Mouse (Mus musculus) left cerebral cortex, adult 9 months (tissue): Measurements from ENCODE around the gene Bcan.
A peak's percentile ranks its signal among the peaks of the same experiment; 100 is the strongest.

ENCODE experiments used
- DNase-seq, 2 experiments: peaks; one replicate each; pipeline ENCODE4 v3.0.0; 2022; ENCODE audit warnings: low spot score in 2 of 2

The Bcan gene

DNA sequence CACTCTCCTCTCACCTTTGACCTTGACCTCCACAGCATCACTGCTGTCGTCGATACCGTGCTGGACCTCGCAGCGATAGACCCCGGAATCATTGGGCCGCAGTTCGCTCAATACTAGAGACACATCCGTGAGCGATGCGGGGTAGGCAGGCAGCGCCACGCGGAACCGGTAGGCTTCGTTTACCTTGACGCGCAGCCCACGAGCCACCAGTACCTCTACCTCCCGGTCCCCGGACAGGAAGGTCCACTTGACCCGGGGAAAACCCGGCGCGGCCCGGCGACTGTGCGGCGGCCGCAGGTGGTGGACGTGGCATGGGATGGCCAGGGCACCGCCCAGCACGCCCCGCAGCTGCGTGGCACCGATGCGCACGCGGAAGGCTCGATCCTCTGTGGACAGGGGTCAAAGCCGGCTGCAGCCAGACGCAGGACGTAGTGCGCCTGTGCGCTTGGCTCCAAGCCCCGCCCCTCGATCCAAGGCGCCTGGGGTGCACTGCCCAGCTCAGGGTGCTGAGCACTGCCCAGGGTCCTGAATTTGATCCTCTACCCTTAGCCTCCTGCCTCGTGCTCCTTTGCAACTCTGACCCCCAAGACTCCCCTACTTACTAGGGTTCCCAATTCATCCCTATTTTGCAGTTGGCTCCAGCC is 2.9 kb downstream of the Bcan start:
- DNase-seq: no peak

DNA sequence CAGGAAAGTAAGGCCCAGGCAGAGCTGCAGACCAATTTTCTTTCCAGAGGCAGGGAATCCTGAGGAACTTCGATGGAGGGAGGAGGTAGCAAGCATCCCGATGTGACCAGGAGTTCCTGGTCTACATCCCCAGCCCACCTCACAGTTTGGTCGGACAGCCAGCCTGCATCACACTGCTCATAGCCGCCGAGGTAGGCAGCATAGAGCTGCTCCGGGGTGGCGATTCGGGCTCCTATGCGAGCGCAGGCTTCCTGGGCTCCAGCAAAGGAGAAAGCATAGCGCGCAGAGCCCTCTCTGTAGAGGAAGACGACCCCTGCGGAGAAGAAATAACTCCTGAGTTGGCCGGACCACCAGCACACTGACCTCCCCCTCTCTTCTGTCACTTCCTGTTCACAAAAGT is 3.6 kb downstream of the Bcan start:
- no peak for DNase-seq

DNA sequence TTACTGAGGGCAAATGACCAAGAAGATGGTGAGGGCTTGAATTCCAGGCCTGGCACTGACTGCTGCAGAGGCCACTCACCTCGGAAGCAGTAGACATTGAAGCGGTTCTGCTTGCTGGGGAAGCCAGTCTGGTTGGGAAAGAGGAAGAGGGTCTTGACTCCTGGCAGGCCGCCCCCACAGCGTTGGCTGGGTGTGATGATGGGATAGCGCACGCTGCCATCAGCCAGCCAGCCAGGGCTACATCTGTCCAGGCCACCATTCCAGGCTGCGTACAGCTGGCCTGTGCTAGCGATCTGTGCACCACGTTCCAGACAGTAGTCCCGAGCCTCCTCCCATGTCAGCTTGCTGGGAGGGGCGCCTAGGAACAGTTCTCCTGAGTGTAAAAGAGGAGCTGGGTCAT is 4.7 kb downstream of the Bcan start:
- DNase-seq: no peak

DNA sequence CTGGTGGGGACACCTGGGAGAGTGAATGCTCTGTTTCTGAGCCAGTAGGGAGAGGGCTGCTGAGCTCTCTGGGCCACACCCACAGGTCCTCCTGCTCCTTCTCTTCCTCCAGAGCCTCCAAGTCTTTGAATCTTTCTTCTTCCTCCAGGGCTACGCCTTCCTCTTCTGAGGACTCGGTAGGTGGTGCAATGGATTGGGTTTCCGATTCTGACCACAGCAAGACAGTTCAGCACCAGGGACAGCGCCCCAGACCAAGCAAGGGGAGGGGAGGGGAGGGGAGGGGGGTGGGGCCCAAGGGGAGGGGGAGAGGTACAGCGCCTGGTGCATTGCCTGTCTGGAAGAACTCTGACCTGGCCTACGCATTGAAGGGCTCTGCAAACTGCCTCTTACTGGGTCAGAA is 6.6 kb downstream of the Bcan start:
- no peak for DNase-seq

DNA sequence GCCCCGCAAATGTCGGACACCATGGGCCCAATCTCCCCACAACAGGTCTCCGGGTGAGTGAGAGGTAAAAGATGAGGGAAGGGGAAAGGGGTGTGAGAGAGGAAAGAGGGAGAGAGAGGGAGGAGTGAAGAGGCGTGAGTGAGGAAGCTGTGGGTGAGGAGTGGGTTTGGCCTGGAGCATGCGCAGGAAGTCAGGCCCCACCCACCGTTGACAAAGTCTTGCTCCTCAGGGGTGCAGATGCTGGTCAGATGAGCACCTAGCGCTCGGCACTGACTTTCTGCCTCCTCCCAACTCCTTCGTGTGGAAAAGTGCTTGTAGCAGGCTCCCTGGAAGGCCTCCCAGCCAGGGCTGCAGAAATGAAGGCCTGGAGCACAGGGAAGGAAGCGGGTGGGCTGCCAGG is 10.1 kb downstream of the Bcan start:
- no peak for DNase-seq

DNA sequence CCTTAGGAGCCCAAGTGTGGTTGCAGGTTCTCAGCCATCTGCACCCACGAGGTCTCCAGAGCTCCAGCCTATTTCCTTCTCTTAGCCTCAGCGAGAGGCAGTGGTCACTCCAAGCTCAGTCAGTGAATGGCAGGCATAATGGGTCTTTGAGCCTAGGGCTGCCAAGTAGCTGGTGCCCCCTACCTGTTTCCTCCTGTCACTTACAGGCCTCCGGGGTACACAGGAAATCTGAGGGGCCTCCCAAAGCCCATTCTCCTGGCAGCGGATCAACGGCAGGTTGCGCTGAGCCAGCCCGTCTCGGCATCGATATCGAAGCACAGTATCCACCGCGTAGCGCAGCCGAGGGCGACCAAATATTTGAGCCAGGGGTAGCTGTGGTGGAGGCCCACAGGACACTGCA is 12.0 kb downstream of the Bcan start:
- DNase-seq: no peak

DNA sequence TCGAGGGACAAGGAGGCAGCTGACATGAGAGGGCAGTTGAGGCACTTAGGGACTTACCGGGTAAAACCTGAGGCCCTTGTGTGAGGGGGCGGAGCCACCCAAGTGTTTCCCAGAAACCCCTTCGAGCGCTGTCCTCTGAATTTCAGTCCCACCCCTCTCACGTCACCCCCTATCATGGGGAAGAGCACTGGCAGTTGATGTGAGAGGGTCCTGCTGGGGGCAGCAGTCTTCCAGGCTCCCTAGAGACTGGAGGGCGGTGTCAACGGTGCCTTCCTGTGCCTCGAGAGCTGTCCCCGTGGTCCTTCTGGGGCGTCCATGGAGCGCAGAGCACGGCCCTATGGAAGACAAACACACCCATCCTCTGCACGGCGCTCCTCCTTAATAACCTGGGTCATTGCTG is 12.4 kb downstream of the Bcan start:
- DNase-seq: no peak

DNA sequence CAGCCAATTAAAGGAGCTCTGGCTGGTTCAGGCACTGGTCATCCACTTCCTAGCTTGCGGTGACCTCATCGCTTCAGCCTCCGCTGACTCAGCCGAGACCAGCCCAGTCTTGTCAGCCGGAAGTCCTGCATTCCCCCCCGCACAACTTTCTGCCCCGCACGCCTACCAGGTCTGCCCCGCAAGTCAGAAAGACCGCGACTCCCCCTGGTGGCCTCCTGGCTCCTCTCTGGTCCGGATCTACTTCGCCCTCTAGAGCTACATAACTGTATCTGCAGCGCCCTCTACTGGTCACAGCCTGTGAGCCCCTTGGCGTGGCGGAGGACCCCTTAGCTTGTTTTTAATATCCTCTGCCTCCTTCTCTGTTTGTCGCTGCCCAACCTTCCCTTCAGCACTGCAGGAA is 13.2 kb downstream of the Bcan start:
- peak; percentile 52 to 94 for DNase-seq

DNA sequence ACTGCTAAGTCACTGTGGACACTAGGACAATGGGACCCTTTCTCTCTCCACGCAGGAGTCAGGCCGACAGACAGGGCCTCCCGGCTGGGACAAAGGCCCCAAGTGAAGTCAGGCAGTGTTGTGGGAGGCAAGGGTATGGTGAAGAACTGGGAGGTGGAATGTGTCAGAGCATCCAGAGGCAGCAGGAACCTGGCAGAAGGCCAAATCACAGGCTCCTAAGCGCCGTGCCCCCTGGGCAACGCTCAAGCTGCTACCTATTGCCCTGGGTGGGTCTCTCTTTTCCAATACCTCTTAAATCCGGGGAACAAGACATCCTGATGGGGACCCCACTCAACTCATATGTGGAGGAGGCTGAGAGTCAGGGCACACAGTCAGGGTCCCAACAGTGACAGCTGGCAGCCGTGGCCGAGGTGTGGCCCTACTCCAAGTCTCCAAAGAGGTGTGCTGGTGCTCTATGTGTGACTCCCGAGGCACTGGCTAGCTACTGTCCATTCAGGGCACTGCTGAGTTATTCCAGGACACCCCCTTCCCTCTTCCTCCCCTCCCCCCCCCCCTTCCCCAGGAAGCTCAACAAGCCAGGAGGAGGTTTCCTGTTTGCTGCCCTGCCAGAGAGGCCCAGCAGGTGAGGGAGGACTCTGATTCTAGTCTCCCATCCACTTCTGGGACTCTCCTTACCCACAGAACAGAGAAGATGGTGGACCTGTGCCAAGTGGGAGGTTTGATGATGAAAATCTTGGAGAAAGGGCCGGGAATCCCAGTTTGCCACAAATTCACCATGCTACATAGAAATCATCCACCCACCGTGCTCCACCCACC is 14.3 kb downstream of the Bcan start:
- no peak for DNase-seq

DNA sequence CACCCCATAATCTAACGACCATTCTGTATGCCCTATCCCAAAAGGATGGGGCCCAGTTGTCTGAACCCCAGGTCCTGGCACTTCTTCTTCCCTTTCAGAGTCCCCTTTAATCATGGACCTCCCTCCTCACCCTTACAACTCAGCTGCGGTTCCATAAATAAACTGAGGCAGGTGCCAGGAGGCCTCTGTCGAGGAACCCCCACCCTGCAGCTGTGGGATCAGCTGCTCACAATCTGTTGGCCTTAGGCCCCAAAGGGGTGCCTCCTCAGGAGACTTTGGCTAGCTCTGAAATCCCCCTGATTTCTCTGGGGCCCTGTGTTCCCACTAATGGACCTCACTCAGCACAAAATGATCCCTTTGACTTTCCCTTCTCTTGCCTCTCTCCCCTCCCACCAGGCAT is 15.9 kb downstream of the Bcan start:
- no peak for DNase-seq

DNA sequence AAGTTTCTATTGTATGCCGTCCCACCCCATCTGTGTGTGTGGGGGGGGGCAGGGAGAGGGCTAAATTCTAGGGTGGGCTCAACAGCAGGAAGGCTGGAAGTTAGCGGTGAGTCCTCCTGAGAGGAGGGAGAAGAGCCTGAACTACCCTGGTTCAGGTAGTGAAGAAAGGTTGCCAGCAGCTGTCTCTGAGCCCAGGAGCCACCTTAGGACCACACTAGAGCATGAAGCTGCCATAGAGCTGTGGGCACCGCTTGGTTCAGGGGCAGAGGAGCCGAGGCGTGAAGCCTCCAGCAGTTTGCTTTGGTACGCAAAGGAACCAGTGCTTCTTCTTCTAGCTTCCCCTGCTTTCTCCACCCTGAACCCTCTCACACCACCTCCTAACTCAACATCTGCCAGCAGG is 16.4 kb downstream of the Bcan start:
- DNase-seq: no peak

DNA sequence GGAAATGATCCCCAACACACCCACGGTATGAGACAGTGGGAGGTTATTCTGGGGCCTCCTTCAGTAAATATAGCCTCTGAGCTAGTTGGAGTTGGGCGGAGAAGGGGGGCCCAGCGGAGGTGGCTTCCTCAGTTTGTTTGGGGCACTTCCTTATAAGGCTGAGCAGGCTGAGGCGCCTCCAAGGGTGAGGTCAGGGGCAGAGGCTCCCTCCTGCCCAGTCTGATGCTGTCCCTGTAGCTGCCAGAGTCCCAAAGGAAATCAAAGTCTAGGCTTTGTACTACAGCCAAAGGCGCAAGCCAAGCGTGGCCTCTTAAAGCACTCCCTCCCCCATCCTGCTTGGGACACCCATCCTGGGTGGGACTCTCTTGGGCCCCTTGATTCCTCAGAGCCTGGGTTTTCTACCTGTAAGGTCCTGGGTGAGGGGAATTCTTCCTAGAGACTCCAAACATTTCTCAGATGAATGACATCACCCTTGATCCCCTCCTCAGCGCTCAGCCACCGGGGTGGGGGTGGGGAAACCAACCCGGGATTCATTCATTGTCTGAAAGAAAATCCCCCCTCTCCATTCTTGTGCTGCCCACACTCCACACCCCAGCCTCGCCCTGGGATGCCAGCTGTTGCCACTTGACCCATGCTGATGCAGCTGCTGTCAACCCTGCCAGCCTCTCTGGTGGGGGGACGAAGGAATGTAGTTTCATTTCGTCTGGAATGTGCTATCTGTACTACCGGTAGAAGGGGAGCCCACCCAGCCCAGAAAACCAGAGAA is 17.0 kb downstream of the Bcan start:
- DNase-seq: no peak

DNA sequence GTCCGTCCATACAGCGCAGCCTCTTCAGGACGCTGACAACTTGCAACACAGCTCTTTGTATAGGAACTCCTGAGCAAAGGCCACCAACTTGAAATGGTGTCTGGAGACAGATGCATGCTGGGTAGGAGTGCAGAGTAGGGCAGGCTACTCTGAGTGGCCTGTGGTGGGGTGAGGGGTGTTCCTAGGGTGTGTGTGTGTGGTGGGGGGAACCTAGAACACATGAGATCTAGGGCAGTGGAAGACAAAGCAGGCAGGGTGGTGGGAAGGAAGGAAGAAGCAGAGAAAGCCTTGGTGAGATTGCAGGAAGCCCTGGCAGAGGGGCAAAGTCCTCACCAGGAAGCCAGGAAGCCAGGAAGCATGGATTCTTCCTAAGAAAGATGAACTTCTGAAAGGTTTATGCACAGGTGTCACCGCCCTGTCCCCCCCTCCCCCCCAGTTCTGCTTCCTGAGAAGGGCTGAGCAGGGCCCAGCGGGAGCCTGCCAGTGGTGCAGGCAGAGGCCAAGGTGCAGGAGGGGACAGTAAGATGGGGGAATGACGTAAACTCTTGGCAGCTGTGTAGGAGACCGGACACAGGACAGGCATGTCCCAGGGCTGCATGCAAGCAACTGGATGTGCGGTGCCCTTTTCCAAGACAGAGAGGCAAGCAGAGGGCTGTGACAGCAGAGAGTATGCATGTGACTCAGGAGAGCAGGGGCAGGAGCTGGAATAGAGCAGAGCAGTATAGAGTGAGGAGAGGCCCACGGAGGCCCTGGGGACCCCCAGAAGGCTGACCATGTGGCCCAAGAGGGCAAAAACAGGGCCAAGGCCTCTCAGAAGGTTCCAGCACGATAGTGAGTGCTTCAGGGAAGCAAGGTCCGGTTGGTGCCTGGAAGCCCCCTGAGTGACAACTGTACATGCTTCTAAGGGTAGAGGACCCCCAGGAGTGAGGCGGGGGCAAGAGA is 17.9 kb downstream of the Bcan start:
- DNase-seq: no peak

DNA sequence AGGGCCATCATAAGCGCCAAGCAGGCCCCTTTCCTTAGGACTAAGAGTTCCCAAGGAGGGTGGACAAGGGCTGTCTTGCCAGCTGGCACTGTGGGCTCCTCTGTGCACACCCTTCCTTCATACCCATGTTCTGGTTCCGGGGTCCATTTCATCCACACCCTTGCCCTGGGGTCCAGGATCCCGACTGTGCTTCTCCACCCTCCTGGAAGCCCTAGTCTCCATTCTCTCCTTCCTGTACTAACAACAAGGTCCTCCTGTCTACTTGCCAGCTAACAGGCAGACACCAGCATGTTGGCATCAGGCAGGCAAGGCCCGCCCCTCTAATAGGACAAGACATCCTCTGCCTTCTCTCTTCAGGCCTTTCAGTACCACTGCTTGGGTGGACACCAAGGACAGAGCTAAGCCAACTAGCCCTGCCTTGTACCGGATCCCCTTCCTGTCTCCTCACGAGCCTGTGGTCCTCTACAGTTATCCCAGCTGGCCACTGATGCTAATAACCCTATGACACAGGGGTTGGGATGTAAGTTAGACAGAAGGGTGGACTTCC is 18.7 kb downstream of the Bcan start:
- DNase-seq: no peak

DNA sequence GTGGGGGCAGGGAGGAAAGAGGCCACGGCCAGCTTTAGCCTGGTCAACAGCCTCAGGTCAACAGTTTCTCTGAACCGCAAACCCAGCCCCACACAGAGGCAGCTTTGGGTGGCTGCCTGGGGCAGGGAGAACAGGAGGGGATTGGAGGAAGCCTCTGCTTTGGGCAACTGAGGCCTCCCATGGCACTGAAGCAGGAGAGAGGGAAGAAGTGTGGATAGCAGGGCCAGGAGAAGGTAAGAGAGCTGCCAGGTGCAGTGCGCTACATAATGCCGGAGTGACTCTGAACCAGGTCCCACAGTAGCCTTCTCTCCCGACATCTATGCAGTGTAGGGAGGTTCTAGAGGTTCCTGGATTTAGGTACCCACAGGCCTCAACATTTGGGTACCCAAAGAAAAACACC is 19.3 kb downstream of the Bcan start:
- no peak for DNase-seq

DNA sequence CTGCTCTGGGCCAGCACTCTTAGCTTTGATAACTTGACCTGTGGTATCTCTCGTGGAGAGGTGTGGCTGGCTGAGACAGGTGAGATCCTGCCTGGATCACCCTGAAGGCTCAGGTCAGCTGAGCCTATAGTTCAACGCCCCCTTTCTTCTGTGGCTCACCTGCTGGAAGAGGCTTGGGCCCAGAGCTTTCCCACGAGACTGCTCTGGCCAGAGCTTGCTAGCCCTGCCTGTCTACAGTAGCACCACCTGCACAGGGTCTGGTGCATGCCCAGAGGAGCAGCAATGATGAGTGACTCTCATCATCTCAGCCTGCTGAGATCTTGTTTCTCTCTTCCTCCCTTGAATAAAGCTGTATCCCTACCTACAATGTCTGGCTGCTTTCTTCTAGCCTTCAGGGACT is 19.9 kb downstream of the Bcan start:
- no peak for DNase-seq

DNA sequence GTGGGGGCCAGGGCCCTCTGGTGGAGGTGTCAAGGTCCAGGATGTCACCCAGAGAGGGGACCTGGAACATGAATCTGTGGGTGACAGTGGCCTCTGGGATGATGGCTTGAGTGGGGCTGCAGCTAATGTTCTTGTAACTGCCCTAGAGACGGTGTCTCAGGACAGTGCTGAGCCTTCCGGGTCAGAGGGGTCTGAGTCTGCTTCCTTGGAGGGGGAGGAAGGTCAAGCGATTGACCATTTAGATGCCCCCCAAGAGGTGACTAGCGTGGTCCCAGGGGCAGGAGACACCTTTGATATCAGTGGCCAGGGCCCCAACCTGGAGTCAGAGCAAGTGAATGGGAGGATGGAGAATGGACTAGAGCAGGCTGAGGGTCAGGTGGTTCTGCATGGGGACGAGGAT is 20.5 kb downstream of the Bcan start:
- DNase-seq: no peak

DNA sequence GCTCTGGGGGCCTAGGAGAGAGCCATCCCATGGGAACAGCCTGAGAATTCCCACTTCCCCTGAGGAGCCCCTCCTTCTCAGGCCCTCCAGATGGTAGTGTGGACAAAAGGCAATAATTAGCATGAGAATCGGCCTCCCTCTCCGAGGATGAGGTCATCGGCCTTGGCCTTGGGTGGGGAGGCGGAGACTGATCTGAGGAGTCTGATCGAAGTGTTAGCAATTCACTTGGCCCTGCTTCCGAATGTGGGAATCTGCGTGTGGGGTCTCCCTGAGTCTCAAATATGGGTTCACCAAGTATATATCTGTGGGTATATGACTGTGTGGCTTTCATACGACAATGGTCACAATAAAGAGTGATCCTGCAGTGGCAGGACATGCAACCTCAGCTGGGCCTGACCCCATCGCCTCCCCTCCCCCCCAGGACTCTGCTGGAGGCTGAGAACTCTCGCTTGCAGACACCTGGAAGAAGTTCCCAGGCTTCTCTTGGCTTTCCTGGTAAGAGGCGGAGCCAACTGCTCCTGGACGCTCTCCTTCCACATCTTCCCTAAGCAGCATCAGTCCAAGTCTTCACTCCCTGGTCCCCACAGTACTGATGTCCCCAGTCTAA is 25.5 kb downstream of the Bcan start:
- no peak for DNase-seq

DNA sequence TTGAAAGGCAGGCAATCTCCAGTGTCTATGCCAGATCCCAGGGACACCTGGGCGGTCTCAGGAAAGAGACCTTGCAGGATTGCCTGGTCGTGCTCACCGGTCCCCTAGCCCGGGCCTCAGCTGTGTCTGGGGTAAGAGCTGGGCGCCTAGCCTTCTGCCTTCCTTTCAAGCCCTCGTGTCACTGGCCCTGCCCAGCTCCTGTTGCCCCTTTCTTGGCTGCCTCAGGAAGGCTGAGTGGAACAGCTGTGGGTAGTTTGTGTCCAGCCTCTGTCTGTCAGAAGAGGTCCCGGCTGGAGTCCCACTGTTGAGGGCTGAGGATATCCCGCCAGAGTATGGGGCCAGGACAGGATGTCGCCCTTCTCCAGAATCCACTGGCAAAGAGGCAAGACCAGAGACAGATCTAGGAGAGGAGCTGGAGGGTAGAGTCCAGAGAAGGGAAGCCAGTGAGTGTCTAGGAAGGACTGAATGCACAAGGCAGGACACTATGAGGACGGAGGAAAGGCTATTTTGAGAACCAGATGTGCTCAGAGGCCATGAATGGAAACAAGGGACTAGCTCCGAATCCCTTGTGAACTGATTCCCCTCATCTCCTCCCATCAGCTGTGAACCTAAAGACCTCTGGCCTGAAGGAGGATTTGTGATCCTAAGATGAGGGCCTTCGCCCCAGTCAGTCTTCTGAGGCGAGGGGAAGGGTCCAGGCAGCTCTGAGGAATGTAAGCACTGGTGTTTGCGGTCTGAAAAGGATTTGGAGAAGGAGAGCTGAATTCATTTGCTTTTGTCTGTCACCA is 26.2 kb downstream of the Bcan start:
- DNase-seq: no peak

DNA sequence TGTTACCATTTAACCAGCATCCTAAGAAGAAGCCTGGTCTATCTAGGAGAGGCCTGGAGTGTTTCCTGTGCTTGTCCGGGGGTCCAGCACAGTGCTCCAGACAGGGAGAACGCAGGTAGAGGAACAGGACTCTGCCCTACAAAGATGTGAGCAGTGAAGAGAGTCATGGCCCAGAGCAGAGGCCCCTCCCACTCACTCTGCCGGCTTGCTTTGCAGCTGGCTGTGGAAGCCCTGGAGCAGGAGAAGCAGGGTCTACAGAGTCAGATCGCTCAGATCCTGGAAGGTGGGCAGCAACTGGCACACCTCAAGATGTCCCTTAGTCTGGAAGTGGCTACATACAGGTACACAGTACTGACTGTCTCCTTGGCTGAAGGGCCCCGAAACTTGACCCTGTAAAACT is 27.3 kb downstream of the Bcan start:
- no peak for DNase-seq
